Mouse (Mus musculus) ES-Bruce4 (cell line): ENCODE measurements around the gene Mb. TPM values are rescaled to one million over a fixed set of nuclear protein-coding genes. Genes with fewer than 3 reads are reported as not detected.
A peak's percentile ranks its signal among the peaks of the same experiment; 100 is the strongest.

ENCODE experiments used
- H3K27ac ChIP-seq: 2 replicates; pipeline ENCODE4 v1.5.1; 2012; ENCODE audit warnings: low read length, inconsistent platforms; ENCODE audit not compliant: insufficient read depth
- H3K27me3 ChIP-seq: 2 replicates; pipeline ENCODE4 v1.6.1; 2012; ENCODE audit warnings: mild to moderate bottlenecking, low read length, inconsistent platforms; ENCODE audit not compliant: control insufficient read depth, poor library complexity, insufficient read depth, severe bottlenecking
- H3K36me3 ChIP-seq: 2 replicates; pipeline ENCODE4 v1.6.1; 2012; ENCODE audit warnings: inconsistent platforms, mild to moderate bottlenecking, low read length, moderate library complexity; ENCODE audit not compliant: control insufficient read depth, poor library complexity, insufficient read depth, severe bottlenecking
- H3K4me1 ChIP-seq: one replicate; pipeline ENCODE4 v1.8.1; 2011; ENCODE audit warnings: low read length; ENCODE audit not compliant: control insufficient read depth, insufficient read depth
- H3K4me3 ChIP-seq: 2 replicates; pipeline ENCODE4 v1.5.1; 2011; ENCODE audit warnings: low read depth, mild to moderate bottlenecking, low read length
- H3K9ac ChIP-seq: 2 replicates; pipeline ENCODE4 v1.6.1; 2012; ENCODE audit warnings: low read depth, mild to moderate bottlenecking, inconsistent platforms; ENCODE audit not compliant: poor library complexity, severe bottlenecking
- H3K9me3 ChIP-seq: replicated peaks from 2 replicates; pipeline ENCODE4 v1.6.1; 2012; ENCODE audit warnings: mild to moderate bottlenecking, low read length, inconsistent platforms; ENCODE audit not compliant: control insufficient read depth, poor library complexity, insufficient read depth, severe bottlenecking
- CTCF ChIP-seq: IDR thresholded peaks from one replicate; pipeline ENCODE4 v1.8.1; 2011; ENCODE audit warnings: low read depth, low read length
- EP300 ChIP-seq: IDR thresholded peaks from 2 replicates; pipeline ENCODE4 v1.6.1; 2011; ENCODE audit warnings: low read depth, low read length; ENCODE audit not compliant: insufficient read depth
- POLR2A ChIP-seq: IDR thresholded peaks from one replicate; pipeline ENCODE4 v1.8.1; 2011; ENCODE audit warnings: low read length; ENCODE audit not compliant: insufficient read depth
- polyA plus RNA-seq: library from polyadenylated mRNA; stranded (reverse); fragments of >200 nt; gene quantifications from 2 replicates; pipeline ENCODE4 v1.2.4, GENCODE M21; 2011; ENCODE audit warnings: low read depth; ENCODE audit not compliant: missing spikeins, insufficient read depth, insufficient read length

The Mb gene
- polyA plus RNA-seq, 1 experiment, result 1.9 TPM

- TF ChIP-seq POLR2A (no peak), CTCF (no peak), EP300 (no peak)
- Histone ChIP-seq H3K27ac (no peak overlapping the region), H3K9me3 (no peaks in the 10 kb centered on the region), H3K4me3 (no peak overlapping the region), H3K36me3 (no peaks in the 10 kb centered on the region), H3K4me1 (no peaks in the 10 kb centered on the region), H3K27me3 (no peaks in the 10 kb centered on the region), H3K9ac (no peak overlapping the region)
These were observed 36.0 kb downstream of the Mb start for GRCm38 (mm10) chr15:77014431-77014830.

GRCm38 (mm10) chr15:77013753-77014241 lies 36.7 kb downstream of the Mb start:
- Histone ChIP-seq H3K27ac (no peak overlapping the region), H3K9ac (peak overlapping the region; percentile 30; the same call in 1 of the 2 replicates), H3K4me3 (peak overlapping the region; percentile 4; the same call in 1 of the 2 replicates), H3K27me3 (no peaks in the 10 kb centered on the region), H3K36me3 (no peaks in the 10 kb centered on the region), H3K9me3 (no peaks in the 10 kb centered on the region), H3K4me1 (no peaks in the 10 kb centered on the region)
- TF ChIP-seq EP300, result no peak
- no peak for TF ChIP-seq CTCF
- no peak for TF ChIP-seq POLR2A

GRCm38 (mm10) chr15:77008851-77009250 lies 41.6 kb downstream of the Mb start:
- H3K36me3 ChIP-seq, result no peaks in the 10 kb centered on the region
- no peaks in the 10 kb centered on the region for H3K27me3 ChIP-seq
- no peak overlapping the region for H3K4me3 ChIP-seq
- TF ChIP-seq POLR2A (no peak), CTCF (no peak), EP300 (no peak)
- H3K9me3 ChIP-seq, result no peaks in the 10 kb centered on the region
- no peak overlapping the region for H3K9ac ChIP-seq
- no peaks in the 10 kb centered on the region for H3K4me1 ChIP-seq
- no peak overlapping the region for H3K27ac ChIP-seq

- Histone ChIP-seq H3K4me3 (no peak overlapping the region), H3K36me3 (no peaks in the 10 kb centered on the region), H3K9me3 (no peaks in the 10 kb centered on the region), H3K4me1 (no peaks in the 10 kb centered on the region), H3K27ac (no peak overlapping the region), H3K27me3 (no peaks in the 10 kb centered on the region), H3K9ac (no peak overlapping the region)
- TF ChIP-seq CTCF (peak; percentile 94), POLR2A (no peak), EP300 (no peak)
These were observed 46.6 kb downstream of the Mb start for GRCm38 (mm10) chr15:77003868-77004215.

GRCm38 (mm10) chr15:77003173-77003867 lies 47.1 kb downstream of the Mb start:
- H3K27ac ChIP-seq, result no peak overlapping the region
- H3K4me1 ChIP-seq, result no peaks in the 10 kb centered on the region
- TF ChIP-seq CTCF (no peak), EP300 (no peak), POLR2A (no peak)
- no peaks in the 10 kb centered on the region for H3K36me3 ChIP-seq
- H3K9me3 ChIP-seq, result no peaks in the 10 kb centered on the region
- no peak overlapping the region for H3K9ac ChIP-seq
- H3K4me3 ChIP-seq, result no peak overlapping the region
- H3K27me3 ChIP-seq, result no peaks in the 10 kb centered on the region

- Histone ChIP-seq H3K36me3 (no peaks in the 10 kb centered on the region), H3K4me1 (peaks cover 2% of the 10 kb centered on the region), H3K9me3 (no peaks in the 10 kb centered on the region), H3K27ac (no peak overlapping the region), H3K27me3 (no peaks in the 10 kb centered on the region), H3K4me3 (peak overlapping the region; percentile 22), H3K9ac (peak overlapping the region; percentile 3; the same call in 1 of the 2 replicates)
- TF ChIP-seq EP300 (no peak), POLR2A (no peak), CTCF (peak; percentile 17)
These were observed 51.4 kb downstream of the Mb start for GRCm38 (mm10) chr15:76998878-76999588.
